Mouse (Mus musculus) small intestine, adult 2 months (tissue): Measurements from ENCODE around the gene Banp. TPM values are rescaled to one million over a fixed set of nuclear protein-coding genes. Genes with fewer than 3 reads are reported as not detected.

Experiments used
- H3K27ac ChIP-seq: fragments of 200-500 bp; 2 replicates; pipeline ENCODE4 v1.5.1; 2012; ENCODE audit warnings: low read depth, low read length, control low read depth, inconsistent platforms; ENCODE audit not compliant: insufficient read depth
- H3K27me3 ChIP-seq: fragments of 200-500 bp; 2 replicates; pipeline ENCODE4 v1.6.1; 2012; ENCODE audit warnings: mild to moderate bottlenecking, moderate library complexity, low read length, inconsistent platforms; ENCODE audit not compliant: control insufficient read depth, insufficient read depth
- H3K36me3 ChIP-seq: fragments of 200-500 bp; 2 replicates; pipeline ENCODE4 v1.6.1; 2012; ENCODE audit warnings: mild to moderate bottlenecking, low read length, control low read depth, inconsistent platforms; ENCODE audit not compliant: control insufficient read depth, insufficient read depth
- H3K4me1 ChIP-seq: fragments of 200-500 bp; 2 replicates; pipeline ENCODE4 v1.6.1; 2012; ENCODE audit warnings: low read length, inconsistent platforms, mixed read lengths; ENCODE audit not compliant: control insufficient read depth, insufficient read depth, insufficient read length
- H3K4me3 ChIP-seq: fragments of 200-500 bp; 2 replicates; pipeline ENCODE4 v1.5.1; 2012; ENCODE audit warnings: low read depth, mild to moderate bottlenecking, control low read depth, inconsistent platforms, low read length, moderate library complexity
- CTCF ChIP-seq: fragments of 200-500 bp; IDR thresholded peaks from 2 replicates; pipeline ENCODE4 v1.5.1; 2012; ENCODE audit warnings: low read depth, mild to moderate bottlenecking, control low read depth, inconsistent platforms, low read length, moderate library complexity, mixed read lengths; ENCODE audit not compliant: insufficient replicate concordance, insufficient read length; ENCODE audit errors: extremely low read depth
- POLR2A ChIP-seq: fragments of 200-500 bp; IDR thresholded peaks from 2 replicates; pipeline ENCODE4 v1.6.1; 2012; ENCODE audit warnings: low read depth, mild to moderate bottlenecking, control low read depth, inconsistent platforms, low read length, moderate library complexity
- WGBS: fragments of 180-500 bp; shearing (Covaris S2); methylation state at CpG from one replicate; pipeline ENCODE4 v1.1.7; 2018; 5-methylcytosine and 5-hydroxymethylcytosine counted together
- polyA plus RNA-seq: library from polyadenylated mRNA; depleted of rRNA; stranded (reverse); fragments of >200 nt; gene quantifications from 2 replicates; pipeline ENCODE4 v1.2.3, GENCODE M21; 2012; rRNA removed

The Banp gene
- polyA plus RNA-seq = 24.7 and 34.3 TPM in 2 replicates

DNA sequence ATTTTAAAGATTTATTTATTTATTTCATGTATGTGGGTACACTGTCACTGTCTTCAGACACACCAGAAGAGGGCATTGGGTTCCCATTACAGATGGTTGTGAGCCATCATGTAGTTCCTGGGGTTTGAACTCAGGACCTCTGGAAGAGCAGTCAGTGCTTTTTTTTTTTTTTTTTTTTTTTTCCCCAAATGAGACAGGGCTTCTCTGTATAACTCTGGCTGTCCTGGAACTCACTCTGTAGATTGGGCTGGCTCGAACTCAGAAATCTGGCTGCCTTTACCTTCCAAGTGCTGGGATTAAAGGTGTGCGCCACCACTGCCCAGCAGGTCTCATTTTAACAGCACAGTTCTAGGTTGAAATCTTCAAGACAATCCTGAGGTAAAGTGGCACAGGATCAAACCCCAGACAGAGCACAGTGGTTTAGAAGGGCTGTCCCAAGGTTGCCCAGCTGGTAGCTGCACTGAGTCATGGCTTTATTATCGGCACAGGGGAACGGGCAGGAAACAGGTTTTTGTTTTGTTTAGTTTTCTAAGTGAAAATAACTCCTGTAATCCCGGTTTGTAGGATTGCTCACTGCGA, at the start of gene Banp:
Gene Banp, plus strand, starts transcription at position 529 of the 579 bp plus-strand sequence.
- peaks cover 18% of the 10 kb centered on the region for H3K4me1 ChIP-seq
- H3K27ac ChIP-seq = peak within 1 kb of the TSS; percentile 97
- H3K36me3 ChIP-seq = no peaks in the 10 kb centered on the region; the same call in 1 of the 2 replicates
- TF ChIP-seq CTCF (no peak), POLR2A (no peak)
- 32% methylated on average over 6 of the region's 6 CpGs for WGBS
- no peaks in the 10 kb centered on the region for H3K27me3 ChIP-seq
- peak within 1 kb of the TSS; percentile 84 for H3K4me3 ChIP-seq

DNA sequence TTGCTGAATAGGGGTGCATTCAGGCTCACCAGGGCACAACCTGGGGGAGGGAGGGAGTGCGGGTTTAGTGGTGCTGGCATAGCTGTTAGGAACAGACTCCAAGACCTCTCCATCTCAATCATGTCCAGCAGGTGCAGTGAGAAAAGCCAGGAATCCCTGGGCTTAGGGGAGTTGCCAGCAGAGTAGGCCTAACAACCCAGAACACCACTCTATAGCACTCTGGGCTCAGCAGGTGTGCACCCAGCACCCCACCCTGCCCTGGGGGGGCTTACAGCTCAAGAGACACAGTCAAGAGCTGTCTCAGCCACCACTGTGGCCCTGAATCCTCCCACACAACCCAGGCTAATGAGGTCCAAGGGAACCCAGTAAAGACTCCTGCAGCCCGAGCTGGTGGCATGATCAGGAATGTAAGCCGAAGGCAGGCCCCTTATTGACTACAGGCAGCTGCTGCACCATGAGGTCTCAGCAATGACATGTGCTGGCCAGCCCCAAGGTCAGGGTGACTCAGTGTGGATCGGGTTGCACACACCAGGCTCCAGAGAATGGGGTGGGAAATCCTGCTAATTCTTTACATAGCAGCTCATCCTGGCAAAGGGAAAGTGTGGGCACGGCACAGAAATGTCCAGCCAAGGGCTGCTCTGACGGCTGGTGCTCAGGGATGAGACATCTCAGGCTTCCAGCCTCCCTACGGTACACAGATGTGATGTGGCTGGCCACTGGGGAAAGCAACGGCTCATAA, 47.9 kb upstream of the Banp start:
- WGBS = 61% methylated on average over 8 of the region's 8 CpGs
- Histone ChIP-seq H3K27ac (no peak overlapping the region), H3K36me3 (no peaks in the 10 kb centered on the region), H3K4me1 (peaks cover 26% of the 10 kb centered on the region), H3K27me3 (no peaks in the 10 kb centered on the region), H3K4me3 (no peak overlapping the region)
- TF ChIP-seq CTCF (no peak), POLR2A (no peak)

DNA sequence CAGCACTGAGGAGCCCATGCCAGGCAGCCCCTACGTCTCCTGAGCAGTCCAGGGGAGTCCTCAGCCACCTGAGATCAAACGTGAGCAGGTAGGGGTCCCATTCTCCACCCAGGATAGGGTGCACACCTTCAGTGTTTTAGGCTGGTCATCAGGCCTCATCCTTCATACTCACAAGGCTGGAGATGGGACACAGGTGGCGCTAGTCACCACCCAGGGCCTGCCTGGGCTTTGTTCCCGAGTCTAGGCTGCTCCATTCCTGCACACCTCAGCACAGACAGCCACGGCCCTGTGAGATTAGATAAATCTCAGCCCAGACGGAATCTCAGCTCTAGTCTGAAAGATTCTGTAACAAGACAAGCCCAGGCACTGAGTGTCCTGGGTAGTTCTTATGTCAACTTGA, 45.6 kb upstream of the Banp start:
- H3K27ac ChIP-seq = no peak overlapping the region
- H3K36me3 ChIP-seq = no peaks in the 10 kb centered on the region
- H3K4me1 ChIP-seq = peaks cover 12% of the 10 kb centered on the region
- 55% methylated on average over 6 of the region's 6 CpGs for WGBS
- H3K4me3 ChIP-seq = no peak overlapping the region
- TF ChIP-seq CTCF (no peak), POLR2A (no peak)
- no peaks in the 10 kb centered on the region for H3K27me3 ChIP-seq

- peak overlapping the region; percentile 4; the same call in 1 of the 2 replicates for H3K4me3 ChIP-seq
- WGBS = 60% methylated on average over 9 of the region's 9 CpGs
- no peaks in the 10 kb centered on the region for H3K27me3 ChIP-seq
- peaks cover 12% of the 10 kb centered on the region for H3K4me1 ChIP-seq
- H3K36me3 ChIP-seq = no peaks in the 10 kb centered on the region
- no peak for TF ChIP-seq CTCF
- no peak for TF ChIP-seq POLR2A
- no peak overlapping the region for H3K27ac ChIP-seq
These were observed 44.6 kb upstream of the Banp start for GRCm38 (mm10) chr8:121904999-121905398.

GRCm38 (mm10) chr8:121905420-121905819, 44.1 kb upstream of the Banp start:
- H3K4me1 ChIP-seq = peaks cover 12% of the 10 kb centered on the region
- H3K27me3 ChIP-seq = no peaks in the 10 kb centered on the region
- H3K27ac ChIP-seq = no peak overlapping the region
- H3K36me3 ChIP-seq = no peaks in the 10 kb centered on the region
- TF ChIP-seq CTCF (no peak), POLR2A (no peak)
- no peak overlapping the region; the same call in 1 of the 2 replicates for H3K4me3 ChIP-seq
- WGBS = 16% methylated on average over 1 of the region's 1 CpGs

DNA sequence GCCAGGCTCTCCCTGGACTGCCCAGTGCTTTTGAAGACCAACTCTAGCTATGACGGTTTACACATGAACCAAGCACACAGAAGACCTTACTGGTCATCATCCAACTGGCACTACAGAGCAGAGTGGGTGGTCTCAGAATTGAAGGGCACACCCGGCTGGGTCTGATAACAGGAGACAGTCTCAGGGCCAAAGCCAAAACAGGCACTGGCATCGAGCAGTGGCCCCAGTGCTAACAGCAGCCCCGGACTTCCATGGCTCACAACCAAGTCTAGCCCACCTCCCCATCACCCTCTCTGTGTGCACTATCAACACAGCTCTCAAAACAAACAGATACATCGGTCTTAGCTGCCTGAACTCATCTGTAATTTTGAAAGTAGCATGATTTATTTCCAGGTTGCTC, 43.7 kb upstream of the Banp start:
- H3K27me3 ChIP-seq = no peaks in the 10 kb centered on the region
- no peak for TF ChIP-seq CTCF
- no peak for TF ChIP-seq POLR2A
- H3K4me3 ChIP-seq = peak overlapping the region; percentile 38
- no peaks in the 10 kb centered on the region for H3K36me3 ChIP-seq
- peaks cover 12% of the 10 kb centered on the region for H3K4me1 ChIP-seq
- no peak overlapping the region for H3K27ac ChIP-seq
- 16% methylated on average over 5 of the region's 5 CpGs for WGBS
